Mouse (Mus musculus): ENCODE results near the gene Cabcoco1.

Gene Cabcoco1

GRCm38 (mm10) chr10:68506242-68506641 is 35.5 kb downstream of the Cabcoco1 start:
- no peak for DNase-seq

- no peak for DNase-seq
Measured at GRCm38 (mm10) chr10:68504586-68505152, 37.0 kb downstream of the Cabcoco1 start.

- DNase-seq = no peak
Measured at GRCm38 (mm10) chr10:68501067-68501466, 40.6 kb downstream of the Cabcoco1 start.

GRCm38 (mm10) chr10:68495246-68495645 is 46.5 kb downstream of the Cabcoco1 start:
- no peak for DNase-seq

- peak; percentile 27 for DNase-seq
Measured at GRCm38 (mm10) chr10:68491557-68491956, 50.1 kb downstream of the Cabcoco1 start.

GRCm38 (mm10) chr10:68490781-68491180 is 50.9 kb downstream of the Cabcoco1 start:
- DNase-seq = peak; percentile 25

GRCm38 (mm10) chr10:68472799-68473198 is 68.9 kb downstream of the Cabcoco1 start:
- peak; percentile 26 for DNase-seq

GRCm38 (mm10) chr10:68465737-68466327 is 75.9 kb downstream of the Cabcoco1 start:
- DNase-seq = no peak

- peak; percentile 93 for DNase-seq
Measured at GRCm38 (mm10) chr10:68464943-68465342, 76.8 kb downstream of the Cabcoco1 start.

- DNase-seq = no peak
Measured at GRCm38 (mm10) chr10:68459784-68460183, 81.9 kb downstream of the Cabcoco1 start.

- no peak for DNase-seq
Measured at GRCm38 (mm10) chr10:68457019-68457418, 84.7 kb downstream of the Cabcoco1 start.

GRCm38 (mm10) chr10:68454541-68454940 is 87.2 kb downstream of the Cabcoco1 start:
- no peak for DNase-seq

- DNase-seq = peak; percentile 46
Measured at GRCm38 (mm10) chr10:68446797-68447125, 94.9 kb downstream of the Cabcoco1 start.

GRCm38 (mm10) chr10:68445876-68446796 is 95.6 kb downstream of the Cabcoco1 start:
- peak; percentile 49 for DNase-seq

GRCm38 (mm10) chr10:68445244-68445811 is 96.4 kb downstream of the Cabcoco1 start:
- DNase-seq = no peak

- peak; percentile 10 for DNase-seq
Measured at GRCm38 (mm10) chr10:68444361-68445114, 97.2 kb downstream of the Cabcoco1 start.

GRCm38 (mm10) chr10:68443132-68443531 is 98.6 kb downstream of the Cabcoco1 start:
- DNase-seq = peak; percentile 24

GRCm38 (mm10) chr10:68442713-68443112 is 99.0 kb downstream of the Cabcoco1 start:
- DNase-seq = peak; percentile 8

- no peak for DNase-seq
Measured at GRCm38 (mm10) chr10:68441931-68442662, 99.6 kb downstream of the Cabcoco1 start.

GRCm38 (mm10) chr10:68440515-68440914 is 101.2 kb downstream of the Cabcoco1 start:
- no peak for DNase-seq

- no peak for DNase-seq
Measured at GRCm38 (mm10) chr10:68435754-68436153, 105.9 kb downstream of the Cabcoco1 start.

GRCm38 (mm10) chr10:68435001-68435560 is 106.6 kb downstream of the Cabcoco1 start:
- DNase-seq = no peak
